Mouse (Mus musculus) liver, adult (tissue): ENCODE measurements around the gene Bbs9.

ENCODE experiments used
- GATA4 ChIP-seq: IDR thresholded peaks from 2 replicates; pipeline ENCODE4 v1.6.1; 2014; ENCODE audit warnings: mild to moderate bottlenecking, low read length; ENCODE audit not compliant: insufficient replicate concordance

Gene Bbs9

GRCm38 (mm10) chr9:22494203-22494807, 18.8 kb downstream of the Bbs9 start:
- TF ChIP-seq GATA4 = no peak

- TF ChIP-seq GATA4 = no peak
These were observed 19.6 kb downstream of the Bbs9 start for GRCm38 (mm10) chr9:22495133-22495532.

- TF ChIP-seq GATA4 = no peak
These were observed 21.7 kb downstream of the Bbs9 start for GRCm38 (mm10) chr9:22497021-22497767.

GRCm38 (mm10) chr9:22502972-22503371, 27.5 kb downstream of the Bbs9 start:
- no peak for TF ChIP-seq GATA4

GRCm38 (mm10) chr9:22503581-22503980, 28.1 kb downstream of the Bbs9 start:
- no peak for TF ChIP-seq GATA4

- TF ChIP-seq GATA4 = no peak
These were observed 30.1 kb downstream of the Bbs9 start for GRCm38 (mm10) chr9:22505574-22505973.

GRCm38 (mm10) chr9:22515076-22515475, 39.6 kb downstream of the Bbs9 start:
- no peak for TF ChIP-seq GATA4

- no peak for TF ChIP-seq GATA4
These were observed 43.0 kb downstream of the Bbs9 start for GRCm38 (mm10) chr9:22518394-22519041.

GRCm38 (mm10) chr9:22523460-22523859, 47.9 kb downstream of the Bbs9 start:
- no peak for TF ChIP-seq GATA4

- no peak for TF ChIP-seq GATA4
These were observed 55.4 kb downstream of the Bbs9 start for GRCm38 (mm10) chr9:22530734-22531489.

- TF ChIP-seq GATA4 = no peak
These were observed 56.6 kb downstream of the Bbs9 start for GRCm38 (mm10) chr9:22532112-22532511.

GRCm38 (mm10) chr9:22532810-22533447, 57.4 kb downstream of the Bbs9 start:
- no peak for TF ChIP-seq GATA4

- TF ChIP-seq GATA4 = no peak
These were observed 62.4 kb downstream of the Bbs9 start for GRCm38 (mm10) chr9:22537767-22538373.

- TF ChIP-seq GATA4 = no peak
These were observed 64.0 kb downstream of the Bbs9 start for GRCm38 (mm10) chr9:22539546-22539945.

GRCm38 (mm10) chr9:22541130-22541529, 65.6 kb downstream of the Bbs9 start:
- no peak for TF ChIP-seq GATA4
